Mouse (Mus musculus) kidney, adult 2 months (tissue): ENCODE results near the gene Lrrc9. TPM values are rescaled to one million over a fixed set of nuclear protein-coding genes. Genes with fewer than 3 reads are reported as not detected.

ENCODE experiments used
- DNase-seq: peaks from one replicate; pipeline ENCODE4 v3.0.0; 2021
- H3K27ac ChIP-seq: fragments of 200-500 bp; 2 replicates; pipeline ENCODE4 v1.5.1; 2012; ENCODE audit warnings: low read depth, low read length, control low read depth, inconsistent platforms; ENCODE audit not compliant: insufficient read depth
- H3K27me3 ChIP-seq: fragments of 200-500 bp; replicated peaks from 2 replicates; pipeline ENCODE4 v1.6.1; 2012; ENCODE audit warnings: mild to moderate bottlenecking, moderate library complexity, low read length, inconsistent platforms; ENCODE audit not compliant: control insufficient read depth, insufficient read depth
- H3K36me3 ChIP-seq: fragments of 200-500 bp; 2 replicates; pipeline ENCODE4 v1.6.1; 2012; ENCODE audit warnings: mild to moderate bottlenecking, moderate library complexity, low read length, inconsistent platforms; ENCODE audit not compliant: control insufficient read depth, insufficient read depth
- H3K4me1 ChIP-seq: fragments of 200-500 bp; 2 replicates; pipeline ENCODE4 v1.6.1; 2011; ENCODE audit warnings: low read length; ENCODE audit not compliant: control insufficient read depth, insufficient read depth
- H3K4me3 ChIP-seq: fragments of 200-500 bp; 2 replicates; pipeline ENCODE4 v1.5.1; 2011; ENCODE audit warnings: mild to moderate bottlenecking, low read depth, low read length, control low read depth; ENCODE audit not compliant: insufficient read depth
- CTCF ChIP-seq: fragments of 200-500 bp; conservative IDR thresholded peaks from 2 replicates; pipeline ENCODE4 v1.5.1; 2011; ENCODE audit warnings: low read depth, mild to moderate bottlenecking, control low read depth, low read length, moderate library complexity, mixed read lengths; ENCODE audit not compliant: insufficient read depth, insufficient read length
- POLR2A ChIP-seq: fragments of 200-500 bp; IDR thresholded peaks from one replicate; pipeline ENCODE4 v1.6.1; 2011; ENCODE audit warnings: low read depth, low read length, control low read depth
- WGBS: fragments of 180-500 bp; shearing (Covaris S2); methylation state at CpG from one replicate; pipeline ENCODE4 v1.1.7; 2018; 5-methylcytosine and 5-hydroxymethylcytosine counted together
- polyA plus RNA-seq: library from polyadenylated mRNA; depleted of rRNA; stranded (reverse); fragments of >200 nt; gene quantifications from 2 replicates; pipeline ENCODE4 v1.2.3, GENCODE M21; 2012

The Lrrc9 gene
- polyA plus RNA-seq, 1 experiment: not detected

DNA sequence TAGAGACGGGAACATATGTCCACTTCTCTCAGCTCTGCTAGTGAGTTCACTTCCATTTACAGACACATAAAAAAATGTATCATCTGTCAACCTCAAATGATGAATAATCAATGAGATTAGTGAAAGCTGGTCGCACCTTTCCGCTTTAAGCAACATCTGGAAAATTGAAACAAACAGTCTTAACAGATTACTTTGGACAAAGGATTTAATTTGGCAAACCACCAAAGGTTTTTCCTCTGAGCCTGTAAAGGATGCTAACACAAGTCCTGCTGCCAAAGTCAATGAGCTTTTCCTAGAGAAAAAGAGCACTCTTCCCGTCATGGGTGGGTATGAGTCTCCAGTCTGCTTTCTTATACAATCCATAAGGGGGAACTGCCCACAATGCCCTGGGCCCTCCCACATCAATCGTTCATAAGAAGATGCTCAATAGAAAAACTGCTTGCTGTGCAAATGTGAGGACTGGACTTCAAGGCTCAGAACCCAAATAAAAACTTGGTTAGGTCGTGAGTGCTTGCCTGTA lies 2.6 kb upstream of the Lrrc9 start:
- H3K36me3 ChIP-seq: no peaks in the 10 kb centered on the region
- peaks cover 2% of the 10 kb centered on the region; the same call in 1 of the 2 replicates for H3K27me3 ChIP-seq
- H3K4me3 ChIP-seq: no peak overlapping the region
- 71% methylated on average over 6 of the region's 6 CpGs for WGBS
- no peaks in the 10 kb centered on the region for H3K4me1 ChIP-seq
- DNase-seq: no peak
- TF ChIP-seq CTCF: no peak
- TF ChIP-seq POLR2A: no peak
- no peak overlapping the region for H3K27ac ChIP-seq

DNA sequence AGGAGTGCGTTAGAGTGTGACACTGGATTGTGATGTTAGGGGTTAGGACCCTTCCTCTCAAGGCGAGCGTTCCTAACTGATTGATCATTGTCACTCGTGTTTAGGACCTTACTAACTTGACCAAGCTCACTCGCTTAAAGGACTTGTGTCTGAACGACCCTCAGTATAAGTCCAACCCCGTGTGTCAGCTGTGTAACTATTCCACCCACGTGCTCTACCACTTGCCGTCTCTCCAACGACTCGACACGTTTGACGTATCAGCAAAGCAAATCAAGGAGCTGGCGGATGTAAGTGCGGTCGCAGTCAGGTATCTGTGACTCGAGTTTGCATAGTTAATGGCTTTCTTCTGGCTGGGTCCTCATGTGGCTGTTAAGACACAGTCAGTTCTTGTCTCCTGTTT lies 12.3 kb downstream of the Lrrc9 start:
- TF ChIP-seq CTCF: no peak
- no peak for TF ChIP-seq POLR2A
- 64% methylated on average over 17 of the region's 17 CpGs for WGBS
- no peaks in the 10 kb centered on the region for H3K36me3 ChIP-seq
- DNase-seq: no peak
- no peak overlapping the region for H3K27ac ChIP-seq
- H3K4me1 ChIP-seq: no peaks in the 10 kb centered on the region
- no peak overlapping the region for H3K4me3 ChIP-seq
- H3K27me3 ChIP-seq: no peaks in the 10 kb centered on the region

DNA sequence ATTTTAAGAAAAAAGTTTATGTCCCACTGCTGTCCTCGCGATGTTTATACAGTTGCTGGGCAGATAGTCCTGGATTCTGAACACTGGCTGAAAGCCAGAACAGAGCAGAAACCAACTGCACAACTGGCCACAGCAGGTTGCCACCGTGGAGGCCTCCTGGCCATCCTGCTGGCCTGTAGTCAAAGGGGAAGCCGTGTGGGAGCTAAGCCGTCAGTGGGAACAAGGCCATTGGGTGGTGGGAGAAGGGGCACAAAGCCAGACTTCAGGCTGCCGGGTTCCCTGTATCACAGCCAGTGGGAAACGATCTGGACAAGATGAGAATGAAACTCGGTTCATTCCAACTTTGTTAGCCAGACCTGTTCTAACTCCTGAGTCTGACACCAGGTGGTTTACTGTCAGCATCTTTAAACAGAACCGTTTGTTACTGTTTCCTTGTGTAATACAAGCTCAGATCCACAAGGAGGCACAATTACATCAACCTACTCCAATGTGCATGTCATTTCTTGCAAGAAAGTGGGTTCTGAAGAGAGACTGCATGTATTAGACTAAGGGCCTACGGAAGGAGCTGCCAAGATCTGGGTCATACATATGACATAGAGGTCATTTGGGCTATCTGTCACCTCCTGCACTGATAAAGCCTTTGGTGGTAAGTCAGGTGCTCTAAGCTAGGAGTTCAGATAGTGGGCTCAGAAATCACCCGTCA lies 19.7 kb downstream of the Lrrc9 start:
- 53% methylated on average over 11 of the region's 11 CpGs for WGBS
- DNase-seq: peak; percentile 24
- H3K27ac ChIP-seq: no peak overlapping the region

DNA sequence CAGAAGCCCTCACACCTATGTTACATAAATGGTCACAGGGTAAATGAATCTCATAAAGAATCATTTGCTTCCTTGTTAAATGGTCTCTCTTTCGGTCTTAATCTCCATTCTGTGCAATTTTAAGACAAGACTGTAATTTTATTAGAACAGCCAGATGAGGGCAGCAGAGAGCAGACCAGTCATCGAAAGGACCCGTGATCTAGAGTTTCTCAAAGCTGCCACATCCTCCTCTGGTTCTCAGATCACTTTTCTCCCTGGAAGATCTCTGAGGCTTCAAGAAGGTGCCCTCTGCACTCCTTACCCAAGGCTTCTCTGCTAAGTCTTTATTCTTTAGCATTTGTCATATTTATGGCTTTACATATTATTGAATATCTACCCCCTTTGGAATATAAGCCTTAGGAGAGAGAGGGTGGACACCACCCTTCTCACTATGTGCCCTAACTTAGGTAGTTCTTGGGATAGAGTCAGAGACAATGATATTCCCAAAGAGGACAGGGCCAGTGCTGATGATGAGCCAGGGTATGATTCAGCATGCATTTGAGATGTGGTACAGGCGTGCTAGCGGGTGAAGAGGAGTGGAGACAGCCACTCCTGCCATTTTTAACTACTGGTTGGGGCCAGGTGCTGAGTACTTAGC lies 20.3 kb downstream of the Lrrc9 start:
- H3K36me3 ChIP-seq: no peaks in the 10 kb centered on the region
- H3K4me3 ChIP-seq: no peak overlapping the region
- H3K27ac ChIP-seq: no peak overlapping the region
- 0 out of 2 replicates have a peak, but pooled peaks cover 3% of the 10 kb centered on the region for H3K4me1 ChIP-seq
- peak; percentile 60 for DNase-seq
- 40% methylated on average over 5 of the region's 5 CpGs for WGBS
- H3K27me3 ChIP-seq: no peaks in the 10 kb centered on the region
- TF ChIP-seq CTCF (peak; percentile 64), POLR2A (no peak)

More for the DNA sequence above, 19.7 kb downstream of the Lrrc9 start:
- H3K27me3 ChIP-seq: no peaks in the 10 kb centered on the region
- H3K4me3 ChIP-seq: no peak overlapping the region
- no peaks in the 10 kb centered on the region for H3K36me3 ChIP-seq
- 0 out of 2 replicates have a peak, but pooled peaks cover 3% of the 10 kb centered on the region for H3K4me1 ChIP-seq
- TF ChIP-seq CTCF: 0 out of 2 replicates have a peak, but pooled peaks have one; percentile 12
- no peak for TF ChIP-seq POLR2A

DNA sequence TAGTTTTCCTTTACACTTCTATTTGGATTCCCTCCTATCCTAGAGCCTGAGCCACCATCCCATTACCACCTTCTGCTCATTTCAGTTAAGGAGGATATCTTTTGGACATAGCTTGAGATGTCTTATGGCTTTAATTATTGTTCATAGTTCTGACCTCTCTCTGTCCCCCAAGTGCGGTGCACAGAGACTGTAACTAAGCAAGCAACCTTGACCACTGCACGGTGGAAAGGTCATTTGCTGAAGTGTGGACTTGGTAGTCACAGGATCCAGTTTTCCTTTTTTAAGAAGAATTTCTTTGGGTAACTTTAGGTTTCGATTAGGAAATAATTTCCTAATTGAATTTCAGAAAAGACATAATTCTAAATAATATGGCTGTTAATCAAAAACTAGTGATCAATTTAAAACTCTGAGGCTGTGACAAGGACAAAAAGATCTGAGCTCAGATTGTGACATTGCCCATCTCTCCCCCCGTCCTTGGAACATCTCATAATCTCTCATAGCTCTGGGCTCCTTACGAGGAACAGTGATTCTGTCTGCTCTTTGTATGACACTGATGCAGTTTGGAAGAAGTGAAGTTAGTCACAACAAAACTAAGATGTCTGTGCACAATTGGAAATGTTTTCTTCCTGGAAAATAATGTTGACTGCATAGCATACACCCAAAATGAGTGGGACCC lies 24.3 kb downstream of the Lrrc9 start:
- 81% methylated on average over 5 of the region's 5 CpGs for WGBS
- TF ChIP-seq CTCF: no peak
- TF ChIP-seq POLR2A: no peak
- H3K27ac ChIP-seq: no peak overlapping the region

DNA sequence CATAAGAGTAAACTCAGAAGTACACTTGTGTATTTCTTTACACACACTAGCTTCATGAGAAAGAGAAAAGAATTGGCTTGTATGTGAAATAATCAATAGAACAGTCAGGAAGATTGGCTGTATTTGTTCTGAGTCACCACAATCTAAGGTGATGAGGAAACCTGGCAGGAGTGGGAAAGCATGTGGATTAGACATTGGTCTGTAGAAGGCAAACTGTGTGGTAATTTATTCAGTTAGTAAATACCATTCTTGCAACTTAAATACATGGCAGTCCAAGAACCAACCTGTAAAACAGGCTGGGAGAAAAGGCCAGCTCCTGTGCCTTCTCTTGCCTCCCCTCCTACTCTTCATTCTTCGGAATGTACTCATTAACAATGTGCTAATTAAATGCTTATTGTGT lies 25.6 kb downstream of the Lrrc9 start:
- Histone ChIP-seq H3K27me3 (no peaks in the 10 kb centered on the region), H3K27ac (no peak overlapping the region), H3K4me3 (no peak overlapping the region), H3K4me1 (no peaks in the 10 kb centered on the region), H3K36me3 (no peaks in the 10 kb centered on the region)
- 85% methylated on average over 1 of the region's 1 CpGs for WGBS
- TF ChIP-seq CTCF (no peak), POLR2A (no peak)
- no peak for DNase-seq

More for the DNA sequence above, 24.3 kb downstream of the Lrrc9 start:
- H3K4me1 ChIP-seq: 0 out of 2 replicates have a peak, but pooled peaks cover 3% of the 10 kb centered on the region
- DNase-seq: no peak
- no peaks in the 10 kb centered on the region for H3K27me3 ChIP-seq
- H3K4me3 ChIP-seq: no peak overlapping the region
- no peaks in the 10 kb centered on the region for H3K36me3 ChIP-seq
